Mouse (Mus musculus) layer of hippocampus, adult 8-10 months (tissue): ENCODE measurements around the gene Kcnmb4. TPM values are rescaled to one million over a fixed set of nuclear protein-coding genes. Genes with fewer than 3 reads are reported as not detected.
A peak's percentile ranks its signal among the peaks of the same experiment; 100 is the strongest.

Experiments used
- DNase-seq, 2 experiments: peaks; one replicate each; pipeline ENCODE4 v3.0.0; 2022; ENCODE audit warnings: low spot score in 2 of 2
- total RNA-seq, 4 experiments: library from RNA; stranded (reverse); gene quantifications; 2 replicates each; pipeline ENCODE4 v1.2.4; 2022

Kcnmb4 gene
- total RNA-seq: 10 to 100 TPM; 60.0 to 68.5 (median 66.1) TPM

- no peak for DNase-seq
These were observed at the start of gene Kcnmb4 for GRCm38 (mm10) chr10:116473759-116474549. Gene Kcnmb4 (minus strand): TSS chr10:116473878.

GRCm38 (mm10) chr10:116519588-116519987 lies 45.9 kb upstream of the Kcnmb4 start:
- DNase-seq: no peak

DNA sequence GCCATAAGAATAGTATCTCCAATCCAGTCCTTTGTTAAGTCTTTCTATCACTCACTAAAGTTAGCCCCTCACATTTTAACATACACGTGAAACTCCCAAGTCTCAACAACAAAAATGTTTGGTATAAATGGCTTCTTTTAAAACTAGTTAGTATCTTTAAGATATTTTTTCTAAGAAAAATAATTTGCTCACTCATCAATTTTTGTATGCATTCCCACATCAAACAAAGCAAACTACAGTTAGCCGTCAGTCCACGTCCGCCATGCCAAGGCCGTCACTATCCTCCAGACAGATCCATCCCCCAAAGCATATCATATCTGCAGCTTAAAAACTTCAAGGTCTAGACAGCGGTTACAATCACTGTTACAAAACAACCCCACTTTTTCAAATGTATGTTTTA lies 41.9 kb upstream of the Kcnmb4 start:
- DNase-seq: no peak

GRCm38 (mm10) chr10:116515158-116515557 lies 41.5 kb upstream of the Kcnmb4 start:
- DNase-seq: no peak

DNA sequence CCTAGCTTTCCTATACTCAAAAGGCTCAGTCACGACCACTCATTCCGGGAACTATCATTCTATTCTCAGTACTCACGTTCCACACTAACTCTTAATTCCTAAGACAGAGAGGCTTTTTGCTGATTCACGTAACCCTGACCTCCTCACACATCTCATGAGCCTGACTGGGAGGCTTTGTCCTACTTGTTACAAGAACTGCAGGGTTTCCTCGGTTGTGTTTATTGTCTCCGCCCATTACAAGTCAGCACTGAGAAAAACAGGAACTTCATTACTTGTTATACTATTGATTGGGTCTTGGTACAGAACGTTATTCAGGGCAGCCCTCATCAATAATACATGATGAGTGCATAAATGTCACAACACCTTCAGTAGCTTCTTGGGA lies 39.6 kb upstream of the Kcnmb4 start:
- no peak for DNase-seq

DNA sequence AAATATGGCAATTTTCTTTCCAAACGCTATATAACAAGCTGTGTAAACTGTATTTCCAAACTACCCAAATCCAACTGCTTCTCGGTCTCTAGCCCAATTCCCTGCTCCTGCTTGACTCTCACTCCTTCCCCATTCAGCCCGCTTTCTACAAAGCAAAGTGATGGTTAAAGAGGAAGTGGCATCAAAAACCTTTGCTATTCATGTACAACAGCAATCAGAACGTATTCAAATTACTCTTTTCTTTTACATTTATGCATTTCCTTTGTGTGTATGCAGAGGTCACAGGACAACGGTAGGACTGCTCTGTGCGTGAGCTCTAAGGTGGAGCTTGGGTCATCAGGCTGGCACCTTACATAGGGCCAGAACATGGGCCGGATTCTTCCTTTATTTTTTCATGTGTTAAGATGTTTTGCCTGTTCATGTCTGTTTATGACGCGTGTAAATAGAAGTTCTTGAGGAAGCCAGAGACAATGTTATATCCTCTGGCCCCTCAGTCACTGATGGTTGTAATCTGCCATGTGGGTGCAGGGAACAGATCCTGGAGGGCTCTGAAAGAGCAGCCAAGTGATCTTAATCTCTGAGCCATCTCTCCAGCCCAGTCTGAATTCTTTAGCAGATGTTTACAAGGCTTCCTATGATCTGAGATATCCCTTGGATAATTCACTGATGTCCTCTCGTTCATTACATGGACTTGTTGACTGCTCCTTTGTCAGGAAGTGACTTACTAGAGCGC lies 39.0 kb upstream of the Kcnmb4 start:
- DNase-seq: no peak

- no peak for DNase-seq
These were observed 31.8 kb upstream of the Kcnmb4 start for GRCm38 (mm10) chr10:116505303-116506014.

DNA sequence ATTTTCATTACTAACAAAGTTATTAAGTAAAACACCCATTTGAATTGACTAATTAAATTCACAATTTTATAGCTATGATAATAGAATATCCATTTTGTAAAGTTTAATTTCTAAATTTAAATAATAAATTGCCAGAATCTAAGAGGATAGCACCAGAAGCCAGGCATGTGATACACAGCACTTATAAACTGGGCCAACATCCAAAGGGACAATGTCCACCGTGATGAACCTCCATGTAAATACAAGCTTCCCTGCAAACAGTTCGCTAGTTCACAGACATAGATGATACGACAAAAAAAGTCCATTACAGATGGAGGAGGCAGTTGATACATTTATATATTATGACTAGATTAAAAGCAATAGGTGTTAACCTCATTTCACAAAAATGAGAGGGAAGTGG lies 19.1 kb upstream of the Kcnmb4 start:
- no peak for DNase-seq

- DNase-seq: no peak
These were observed 13.4 kb upstream of the Kcnmb4 start for GRCm38 (mm10) chr10:116486895-116487747.

DNA sequence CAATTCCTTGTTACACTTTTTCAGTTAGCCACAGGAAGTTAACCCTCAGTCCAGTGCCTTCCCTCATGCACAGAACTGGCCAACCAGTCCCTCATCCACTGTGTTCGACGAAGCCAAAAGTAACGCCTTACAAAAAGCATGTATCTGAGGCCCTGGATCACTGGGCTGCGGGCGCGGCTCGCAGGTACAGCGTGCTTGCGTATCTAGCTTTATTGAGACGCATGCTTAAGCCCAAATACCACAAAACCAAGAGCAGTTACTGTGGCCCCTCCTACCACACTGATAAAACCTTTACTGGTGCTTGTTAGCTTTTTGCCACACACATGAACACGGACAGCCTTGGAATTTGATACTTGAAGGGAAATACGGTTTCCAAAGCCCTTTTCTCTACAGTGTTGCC lies 8.2 kb upstream of the Kcnmb4 start:
- DNase-seq: no peak

- DNase-seq: no peak
These were observed 7.3 kb upstream of the Kcnmb4 start for GRCm38 (mm10) chr10:116480988-116481387.

DNA sequence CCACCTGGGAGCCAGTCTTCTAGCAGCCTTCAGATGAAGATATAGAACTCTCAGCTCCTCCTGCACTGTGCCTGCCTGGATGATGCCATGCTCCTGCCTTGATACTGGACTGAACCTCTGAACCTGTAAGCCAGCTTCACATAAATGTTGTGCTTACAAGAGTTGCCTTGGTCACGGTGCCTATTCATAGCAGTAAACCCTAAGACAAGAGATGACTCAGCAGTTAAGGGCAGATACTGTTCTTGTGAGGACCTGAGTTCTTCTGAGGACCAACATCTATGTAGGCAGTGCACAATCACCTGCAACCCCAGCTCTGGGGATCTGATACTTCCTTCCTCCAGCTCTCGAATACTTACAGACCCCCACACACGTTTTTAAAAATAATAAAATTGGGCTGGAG lies 2.9 kb upstream of the Kcnmb4 start:
- no peak for DNase-seq

DNA sequence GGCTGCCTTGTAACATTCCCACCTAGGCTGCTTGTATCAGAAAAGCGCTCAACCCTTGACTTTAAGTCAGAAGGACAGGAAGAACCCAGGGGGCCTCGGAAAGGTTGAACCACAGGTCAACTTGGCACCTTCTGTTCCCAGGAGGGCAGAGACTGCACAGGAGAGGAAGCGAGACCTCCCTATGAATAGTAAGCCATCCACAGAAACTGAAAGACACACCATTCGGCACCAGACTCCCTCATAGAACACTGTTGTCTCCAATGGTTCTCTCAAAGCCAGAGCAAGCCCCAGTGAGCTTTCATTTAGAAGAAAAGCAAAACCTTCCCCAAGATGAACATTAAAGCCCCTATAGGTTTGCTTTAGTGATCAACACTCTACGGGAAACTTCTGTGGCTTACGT lies 2.0 kb upstream of the Kcnmb4 start:
- DNase-seq: no peak

- peak in 1 of 2 experiments; percentile 35 for DNase-seq
These were observed 463 bp downstream of the Kcnmb4 start for GRCm38 (mm10) chr10:116473071-116473758.

GRCm38 (mm10) chr10:116472579-116472978 lies 1.1 kb downstream of the Kcnmb4 start:
- DNase-seq: no peak

GRCm38 (mm10) chr10:116470306-116470925 lies 3.3 kb downstream of the Kcnmb4 start:
- no peak for DNase-seq

DNA sequence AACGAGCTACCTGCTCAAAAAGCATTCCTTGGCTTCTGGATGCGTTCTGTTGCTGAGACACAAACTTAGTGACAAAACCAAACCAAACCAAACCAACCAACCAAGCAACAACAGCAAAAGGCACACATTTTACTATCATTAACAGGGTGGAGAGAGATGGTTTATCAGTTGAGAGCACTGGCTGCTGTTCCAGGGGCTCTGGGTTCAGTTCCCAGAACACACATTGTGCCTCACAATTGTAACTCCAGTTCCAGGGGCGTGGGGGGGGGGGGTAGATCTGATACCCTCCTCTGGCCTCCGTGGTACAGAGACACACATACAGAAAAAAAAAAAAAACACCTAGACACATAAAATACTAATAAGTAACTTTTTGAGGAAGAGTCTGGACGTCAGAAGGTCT lies 5.6 kb downstream of the Kcnmb4 start:
- no peak for DNase-seq

- no peak for DNase-seq
These were observed 9.8 kb downstream of the Kcnmb4 start for GRCm38 (mm10) chr10:116463753-116464345.

DNA sequence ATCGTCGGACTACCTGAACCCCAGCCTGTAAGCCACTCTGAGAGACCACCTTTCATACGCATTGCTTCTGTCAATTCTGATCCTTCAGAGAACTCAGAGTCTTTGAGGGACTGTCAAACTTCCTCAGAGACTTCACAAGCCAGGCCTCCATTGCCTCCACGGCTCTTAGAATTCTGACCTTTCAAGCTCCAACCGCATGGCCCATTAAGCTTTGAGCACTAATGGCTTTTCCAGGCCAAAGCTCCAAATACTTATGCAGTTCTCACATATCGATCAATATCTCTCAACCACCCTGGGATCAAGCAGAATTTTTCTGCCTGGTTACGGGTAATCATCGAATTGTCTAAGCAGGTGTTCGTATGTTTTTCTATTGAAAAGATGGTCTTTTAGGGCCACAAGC lies 12.2 kb downstream of the Kcnmb4 start:
- DNase-seq: no peak

GRCm38 (mm10) chr10:116458786-116459185 lies 14.9 kb downstream of the Kcnmb4 start:
- DNase-seq: no peak
